Mouse (Mus musculus) testis, adult 2 months (tissue): ENCODE measurements around the gene Pias4. TPM values are rescaled to one million over a fixed set of nuclear protein-coding genes. Genes with fewer than 3 reads are reported as not detected.

ENCODE experiments used
- H3K27ac ChIP-seq: fragments of 200-500 bp; 2 replicates; pipeline ENCODE4 v1.5.1; 2012; ENCODE audit warnings: low read depth, low read length; ENCODE audit not compliant: control insufficient read depth, insufficient read depth
- H3K27me3 ChIP-seq: fragments of 200-500 bp; 2 replicates; pipeline ENCODE4 v1.6.1; 2012; ENCODE audit warnings: mild to moderate bottlenecking, low read length, moderate library complexity; ENCODE audit not compliant: control insufficient read depth, insufficient read depth
- H3K36me3 ChIP-seq: fragments of 200-500 bp; 2 replicates; pipeline ENCODE4 v1.6.1; 2012; ENCODE audit warnings: mild to moderate bottlenecking, low read length; ENCODE audit not compliant: control insufficient read depth, insufficient read depth
- H3K4me1 ChIP-seq: fragments of 200-500 bp; 2 replicates; pipeline ENCODE4 v1.6.1; 2012; ENCODE audit warnings: low read length; ENCODE audit not compliant: control insufficient read depth, insufficient read depth
- H3K4me3 ChIP-seq: fragments of 200-500 bp; 2 replicates; pipeline ENCODE4 v1.5.1; 2012; ENCODE audit warnings: low read depth, mild to moderate bottlenecking, low read length, moderate library complexity, mixed read lengths; ENCODE audit not compliant: control insufficient read depth
- CTCF ChIP-seq: fragments of 200-500 bp; IDR thresholded peaks from 2 replicates; pipeline ENCODE4 v1.5.1; 2012; ENCODE audit warnings: low read depth, mild to moderate bottlenecking, inconsistent platforms, low read length, moderate library complexity; ENCODE audit not compliant: control insufficient read depth, insufficient read depth, insufficient replicate concordance
- POLR2A ChIP-seq: fragments of 200-500 bp; IDR thresholded peaks from 2 replicates; pipeline ENCODE4 v1.6.1; 2012; ENCODE audit warnings: low read depth, mild to moderate bottlenecking, inconsistent platforms, low read length, moderate library complexity; ENCODE audit not compliant: control insufficient read depth
- polyA plus RNA-seq: library from polyadenylated mRNA; depleted of rRNA; stranded (reverse); fragments of >200 nt; gene quantifications from 2 replicates; pipeline ENCODE4 v1.2.3, GENCODE M21; 2012

Pias4 gene
- polyA plus RNA-seq, 1 experiment = 164 TPM

DNA sequence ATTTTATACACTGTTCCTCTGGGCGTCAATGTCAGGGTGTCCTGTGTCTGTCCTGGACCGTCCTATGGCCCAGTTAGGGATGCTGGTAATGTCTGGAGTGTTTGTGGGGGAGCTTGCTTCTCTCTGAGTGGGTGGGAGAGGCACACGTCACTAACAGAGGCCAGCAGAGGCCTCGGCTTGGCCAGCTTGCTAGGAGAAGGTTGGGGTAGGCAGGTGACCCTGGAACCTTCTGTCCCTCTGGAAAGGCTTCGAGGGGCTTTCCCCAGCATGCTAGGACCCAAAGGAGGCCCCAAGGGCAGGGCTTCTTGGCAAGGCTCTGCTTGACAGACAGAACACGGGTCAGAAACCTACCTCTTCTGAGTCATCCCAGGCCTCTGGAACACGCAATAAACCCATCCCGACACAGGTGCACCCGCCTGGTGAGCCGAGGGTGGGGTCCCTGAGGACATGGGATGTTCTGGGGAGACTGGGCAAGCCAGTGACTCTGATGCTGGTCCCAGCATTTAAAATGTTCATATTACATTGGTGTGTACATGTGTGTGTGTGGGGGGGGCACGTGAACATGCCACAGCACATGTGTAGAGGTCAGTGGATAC is 28.8 kb upstream of the Pias4 start:
- no peaks in the 10 kb centered on the region for H3K36me3 ChIP-seq
- TF ChIP-seq CTCF (no peak), POLR2A (no peak)
- H3K4me3 ChIP-seq = peak overlapping the region; percentile 88
- H3K4me1 ChIP-seq = peaks cover 26% of the 10 kb centered on the region
- H3K27ac ChIP-seq = no peak overlapping the region
- H3K27me3 ChIP-seq = no peaks in the 10 kb centered on the region

- Histone ChIP-seq H3K27me3 (no peaks in the 10 kb centered on the region), H3K4me3 (peak overlapping the region; percentile 88), H3K36me3 (no peaks in the 10 kb centered on the region), H3K27ac (peak overlapping the region; percentile 34), H3K4me1 (peaks cover 37% of the 10 kb centered on the region)
- TF ChIP-seq CTCF (no peak), POLR2A (no peak; the same call in 1 of the 2 replicates)
Measured at GRCm38 (mm10) chr10:81195300-81195699, 27.6 kb upstream of the Pias4 start.

GRCm38 (mm10) chr10:81193991-81194774 is 26.5 kb upstream of the Pias4 start:
- TF ChIP-seq POLR2A (peak; percentile 61; the same call in 1 of the 2 replicates), CTCF (no peak)
- Histone ChIP-seq H3K36me3 (no peaks in the 10 kb centered on the region), H3K27ac (peak overlapping the region; percentile 61), H3K27me3 (no peaks in the 10 kb centered on the region), H3K4me3 (peak overlapping the region; percentile 88), H3K4me1 (peaks cover 45% of the 10 kb centered on the region)

- Histone ChIP-seq H3K27me3 (no peaks in the 10 kb centered on the region), H3K4me3 (peak overlapping the region; percentile 85), H3K27ac (peak overlapping the region; percentile 83), H3K4me1 (peaks cover 45% of the 10 kb centered on the region), H3K36me3 (no peaks in the 10 kb centered on the region)
- no peak for TF ChIP-seq CTCF
- no peak for TF ChIP-seq POLR2A
Measured at GRCm38 (mm10) chr10:81192968-81193501, 25.3 kb upstream of the Pias4 start.

GRCm38 (mm10) chr10:81192270-81192967 is 24.7 kb upstream of the Pias4 start:
- peak overlapping the region; percentile 85 for H3K4me3 ChIP-seq
- TF ChIP-seq POLR2A (no peak; the same call in 1 of the 2 replicates), CTCF (no peak)
- no peaks in the 10 kb centered on the region for H3K27me3 ChIP-seq
- peak overlapping the region; percentile 83 for H3K27ac ChIP-seq
- H3K36me3 ChIP-seq = no peaks in the 10 kb centered on the region
- peaks cover 44% of the 10 kb centered on the region for H3K4me1 ChIP-seq

DNA sequence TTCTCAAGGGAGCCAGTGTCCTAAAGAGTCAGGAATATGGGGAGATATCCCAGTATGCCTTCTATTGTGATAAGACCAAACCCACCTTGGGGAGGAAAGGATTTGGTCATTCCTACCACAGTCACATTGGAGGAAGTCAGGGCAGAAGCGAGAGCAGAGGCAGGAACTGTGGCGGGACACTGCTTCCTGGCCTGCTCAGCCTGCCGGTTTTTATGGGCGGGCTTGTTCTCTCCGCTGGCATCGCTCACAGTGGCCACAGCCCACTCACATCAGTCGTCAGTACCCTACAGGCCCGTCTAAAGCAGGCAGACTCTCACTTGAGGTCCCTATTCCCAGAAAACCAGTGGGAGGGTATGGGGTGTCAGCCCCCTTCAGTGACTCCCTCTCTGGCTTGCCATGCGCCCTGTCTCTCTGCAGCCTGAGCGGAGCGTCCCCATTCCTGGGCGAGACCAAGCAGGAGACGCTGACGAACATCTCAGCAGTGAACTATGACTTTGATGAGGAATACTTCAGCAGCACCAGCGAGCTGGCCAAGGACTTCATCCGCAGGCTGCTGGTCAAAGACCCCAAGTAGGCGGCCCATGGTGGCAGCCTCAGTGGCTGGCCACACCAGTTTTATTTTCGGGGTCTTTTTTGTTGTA is 23.7 kb upstream of the Pias4 start:
- Histone ChIP-seq H3K27me3 (no peaks in the 10 kb centered on the region), H3K36me3 (no peaks in the 10 kb centered on the region), H3K4me1 (peaks cover 43% of the 10 kb centered on the region), H3K27ac (no peak overlapping the region; the same call in 1 of the 2 replicates), H3K4me3 (peak overlapping the region; percentile 7)
- no peak for TF ChIP-seq POLR2A
- no peak for TF ChIP-seq CTCF
